Mouse (Mus musculus): ENCODE results near the gene Kbtbd2. TPM values are rescaled to one million over a fixed set of nuclear protein-coding genes. Genes with fewer than 3 reads are reported as not detected.
A peak's percentile ranks its signal among the peaks of the same experiment; 100 is the strongest.

Gene Kbtbd2
- polyA plus RNA-seq (2016; fragmentation: Nextera tagmentation; extraction: Ambion mirVana): 38.6 and 43.2 TPM in 2 replicates

- ATAC-seq (ENCODE audit: low FRiP score): peak; percentile 97
- Histone ChIP-seq H3K36me3 (no peaks in the 10 kb centered on the region), H3K9ac (peak within 1 kb of the TSS; percentile 95), H3K4me2 (replicated peaks) (peak within 1 kb of the TSS; percentile 79), H3K9me3 (replicated peaks) (no peaks in the 10 kb centered on the region), H3K27ac (peak within 1 kb of the TSS; percentile 100), H3K4me3 (peak within 1 kb of the TSS; percentile 87), H3K4me1 (peaks cover 18% of the 10 kb centered on the region), H3K27me3 (no peaks in the 10 kb centered on the region)
- 1% methylated on average over 83 of the region's 98 CpGs for WGBS
These were observed at the start of gene Kbtbd2 for GRCm38 (mm10) chr6:56797311-56798151. Gene Kbtbd2 (minus strand): TSS chr6:56797813.

DNA sequence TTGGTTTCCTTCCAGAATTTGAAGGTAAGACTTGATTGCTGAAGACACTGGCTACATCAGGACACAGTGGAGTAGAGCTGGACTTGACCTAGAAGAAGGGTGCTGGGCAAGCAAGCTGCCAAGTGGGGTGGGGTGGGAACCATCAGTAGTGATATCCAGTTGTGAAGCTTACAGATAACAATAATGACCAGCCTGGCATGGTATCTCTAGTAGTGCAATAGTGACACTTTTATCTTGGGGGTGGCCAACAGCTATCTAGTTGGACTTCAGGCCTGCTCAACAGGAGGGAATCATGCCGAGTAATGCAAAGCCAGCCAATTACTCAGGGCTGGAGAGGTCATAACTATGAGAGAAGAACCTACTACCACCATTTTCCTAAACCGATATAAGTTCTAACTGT, 46.8 kb upstream of the Kbtbd2 start:
- no peak for ATAC-seq (ENCODE audit: low FRiP score)
- no peak overlapping the region for H3K4me2 ChIP-seq (replicated peaks)
- H3K36me3 ChIP-seq: no peaks in the 10 kb centered on the region
- 94% methylated on average over 2 of the region's 2 CpGs for WGBS
- H3K27ac ChIP-seq: no peak overlapping the region
- no peak overlapping the region for H3K9ac ChIP-seq
- no peaks in the 10 kb centered on the region for H3K27me3 ChIP-seq
- no peaks in the 10 kb centered on the region for H3K9me3 ChIP-seq (replicated peaks)
- no peaks in the 10 kb centered on the region for H3K4me1 ChIP-seq
- no peak overlapping the region for H3K4me3 ChIP-seq

- no peak overlapping the region for H3K27ac ChIP-seq
- no peaks in the 10 kb centered on the region for H3K9me3 ChIP-seq (replicated peaks)
- H3K9ac ChIP-seq: no peak overlapping the region
- WGBS: 93% methylated on average over 3 of the region's 3 CpGs
- no peaks in the 10 kb centered on the region for H3K27me3 ChIP-seq
- H3K36me3 ChIP-seq: no peaks in the 10 kb centered on the region
- no peak for ATAC-seq (ENCODE audit: low FRiP score)
- no peaks in the 10 kb centered on the region for H3K4me1 ChIP-seq
- H3K4me3 ChIP-seq: no peak overlapping the region
- H3K4me2 ChIP-seq (replicated peaks): no peak overlapping the region
These were observed 45.6 kb upstream of the Kbtbd2 start for GRCm38 (mm10) chr6:56843229-56843628.

DNA sequence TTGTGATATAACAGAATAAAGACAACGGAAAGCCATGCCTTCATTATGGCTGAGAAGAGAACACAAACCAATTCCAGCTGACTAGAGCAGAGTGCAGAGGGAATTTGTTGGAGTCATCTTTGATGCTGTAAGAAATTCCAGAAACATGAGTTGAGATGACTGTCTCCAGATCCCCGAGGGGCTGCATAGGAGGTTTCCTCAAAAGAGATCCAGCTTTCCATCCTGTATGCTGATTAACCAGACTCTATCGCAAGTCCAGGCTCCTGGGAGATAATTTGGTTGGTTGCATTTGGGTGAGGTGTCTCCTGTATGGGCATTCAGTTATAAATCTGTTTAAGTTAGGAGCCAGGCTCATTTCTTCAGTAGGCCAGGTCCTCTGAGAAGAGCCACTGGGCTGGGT, 40.0 kb upstream of the Kbtbd2 start:
- no peaks in the 10 kb centered on the region for H3K27me3 ChIP-seq
- H3K9me3 ChIP-seq (replicated peaks): no peaks in the 10 kb centered on the region
- no peaks in the 10 kb centered on the region for H3K36me3 ChIP-seq
- no peak overlapping the region for H3K9ac ChIP-seq
- no peak overlapping the region for H3K4me3 ChIP-seq
- WGBS: 93% methylated on average over 3 of the region's 3 CpGs
- H3K4me2 ChIP-seq (replicated peaks): no peak overlapping the region
- ATAC-seq (ENCODE audit: low FRiP score): no peak
- 0 out of 2 replicates have a peak, but pooled peaks cover 3% of the 10 kb centered on the region for H3K4me1 ChIP-seq
- no peak overlapping the region for H3K27ac ChIP-seq

GRCm38 (mm10) chr6:56837166-56837565, 39.6 kb upstream of the Kbtbd2 start:
- Histone ChIP-seq H3K4me3 (no peak overlapping the region), H3K27me3 (no peaks in the 10 kb centered on the region), H3K27ac (no peak overlapping the region), H3K36me3 (no peaks in the 10 kb centered on the region), H3K4me1 (peaks cover 6% of the 10 kb centered on the region; the same call in 1 of the 2 replicates), H3K9me3 (replicated peaks) (no peaks in the 10 kb centered on the region), H3K9ac (no peak overlapping the region), H3K4me2 (replicated peaks) (no peak overlapping the region)
- WGBS: 95% methylated on average over 12 of the region's 12 CpGs
- no peak for ATAC-seq (ENCODE audit: low FRiP score)

DNA sequence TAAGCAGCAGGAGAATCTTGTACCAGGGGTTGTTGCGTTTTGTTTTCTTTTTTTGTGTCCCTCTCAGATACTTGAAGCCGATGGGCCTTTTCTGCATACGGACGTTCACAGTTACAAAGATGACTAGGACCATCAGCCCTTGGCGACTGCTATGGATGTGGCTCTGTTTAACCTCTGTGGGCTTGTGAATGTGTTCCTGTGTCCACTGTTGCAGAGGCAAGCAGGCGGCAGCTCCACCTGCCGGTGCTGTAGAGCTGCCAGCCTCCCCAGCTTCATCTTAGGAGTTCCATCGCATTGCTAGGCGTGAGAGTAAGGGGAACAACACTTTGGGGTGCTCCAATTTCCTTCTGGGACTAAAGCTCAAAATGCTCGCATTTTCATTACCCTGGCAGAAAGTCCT, 37.9 kb upstream of the Kbtbd2 start:
- Histone ChIP-seq H3K9me3 (replicated peaks) (no peaks in the 10 kb centered on the region), H3K4me2 (replicated peaks) (no peak overlapping the region), H3K4me1 (peaks cover 6% of the 10 kb centered on the region; the same call in 1 of the 2 replicates), H3K36me3 (no peaks in the 10 kb centered on the region), H3K9ac (no peak overlapping the region), H3K4me3 (no peak overlapping the region), H3K27ac (no peak overlapping the region), H3K27me3 (no peaks in the 10 kb centered on the region)
- ATAC-seq (ENCODE audit: low FRiP score): no peak
- WGBS: 84% methylated on average over 10 of the region's 10 CpGs

GRCm38 (mm10) chr6:56834769-56835168, 37.2 kb upstream of the Kbtbd2 start:
- H3K4me2 ChIP-seq (replicated peaks): no peak overlapping the region
- WGBS: 61% methylated on average over 5 of the region's 5 CpGs
- no peaks in the 10 kb centered on the region for H3K36me3 ChIP-seq
- no peak overlapping the region for H3K27ac ChIP-seq
- no peak overlapping the region for H3K4me3 ChIP-seq
- no peak overlapping the region for H3K9ac ChIP-seq
- no peak for ATAC-seq (ENCODE audit: low FRiP score)
- H3K4me1 ChIP-seq: peaks cover 6% of the 10 kb centered on the region; the same call in 1 of the 2 replicates
- H3K27me3 ChIP-seq: no peaks in the 10 kb centered on the region
- no peaks in the 10 kb centered on the region for H3K9me3 ChIP-seq (replicated peaks)

DNA sequence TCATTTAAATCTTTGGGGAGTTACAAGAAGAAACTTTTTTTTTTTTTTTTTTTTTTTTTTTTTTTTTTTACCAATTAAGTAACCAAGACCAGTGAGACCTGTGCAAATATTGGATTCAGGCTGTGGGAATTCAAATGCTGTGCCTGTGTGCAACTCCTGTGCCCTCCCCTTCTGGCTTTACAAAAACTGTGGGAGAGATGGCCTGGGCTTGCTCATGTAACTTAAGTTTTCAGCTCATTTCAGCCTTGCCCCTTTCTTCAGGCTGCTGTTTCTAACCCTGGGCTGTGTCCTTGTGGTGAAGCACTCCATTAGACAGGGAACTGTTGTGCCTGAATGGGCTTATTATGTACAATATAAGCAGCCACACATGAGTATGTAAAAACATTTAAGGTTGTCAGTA, 35.2 kb upstream of the Kbtbd2 start:
- Histone ChIP-seq H3K36me3 (no peaks in the 10 kb centered on the region), H3K27me3 (no peaks in the 10 kb centered on the region), H3K9ac (no peak overlapping the region), H3K9me3 (replicated peaks) (no peaks in the 10 kb centered on the region), H3K4me1 (peaks cover 6% of the 10 kb centered on the region; the same call in 1 of the 2 replicates), H3K27ac (no peak overlapping the region), H3K4me3 (peak overlapping the region; percentile 49; the same call in 1 of the 2 replicates), H3K4me2 (replicated peaks) (peak overlapping the region; percentile 65)
- no peak for ATAC-seq (ENCODE audit: low FRiP score)

- 3% methylated on average over 15 of the region's 15 CpGs for WGBS
- H3K4me1 ChIP-seq: peaks cover 6% of the 10 kb centered on the region; the same call in 1 of the 2 replicates
- no peaks in the 10 kb centered on the region for H3K27me3 ChIP-seq
- peak overlapping the region; percentile 49 for H3K4me3 ChIP-seq
- H3K9ac ChIP-seq: peak overlapping the region; percentile 60
- peak; percentile 23 for ATAC-seq (ENCODE audit: low FRiP score)
- no peaks in the 10 kb centered on the region for H3K9me3 ChIP-seq (replicated peaks)
- peak overlapping the region; percentile 65 for H3K4me2 ChIP-seq (replicated peaks)
- peak overlapping the region; percentile 19; the same call in 1 of the 2 replicates for H3K27ac ChIP-seq
- H3K36me3 ChIP-seq: no peaks in the 10 kb centered on the region
These were observed 34.8 kb upstream of the Kbtbd2 start for GRCm38 (mm10) chr6:56832407-56832796.

GRCm38 (mm10) chr6:56831697-56832406, 34.2 kb upstream of the Kbtbd2 start, which contains the start of gene Fkbp9:
Gene Fkbp9 (plus strand): TSS chr6:56832059.
- Histone ChIP-seq H3K27ac (peak within 1 kb of the TSS; percentile 19), H3K9ac (peak within 1 kb of the TSS; percentile 60), H3K9me3 (replicated peaks) (no peaks in the 10 kb centered on the region), H3K4me2 (replicated peaks) (peak within 1 kb of the TSS; percentile 65), H3K4me3 (peak within 1 kb of the TSS; percentile 49), H3K27me3 (no peaks in the 10 kb centered on the region), H3K4me1 (peaks cover 6% of the 10 kb centered on the region; the same call in 1 of the 2 replicates), H3K36me3 (no peaks in the 10 kb centered on the region)
- WGBS: under 1% methylated on average over 52 of the region's 58 CpGs
- peak; percentile 95 for ATAC-seq (ENCODE audit: low FRiP score)

DNA sequence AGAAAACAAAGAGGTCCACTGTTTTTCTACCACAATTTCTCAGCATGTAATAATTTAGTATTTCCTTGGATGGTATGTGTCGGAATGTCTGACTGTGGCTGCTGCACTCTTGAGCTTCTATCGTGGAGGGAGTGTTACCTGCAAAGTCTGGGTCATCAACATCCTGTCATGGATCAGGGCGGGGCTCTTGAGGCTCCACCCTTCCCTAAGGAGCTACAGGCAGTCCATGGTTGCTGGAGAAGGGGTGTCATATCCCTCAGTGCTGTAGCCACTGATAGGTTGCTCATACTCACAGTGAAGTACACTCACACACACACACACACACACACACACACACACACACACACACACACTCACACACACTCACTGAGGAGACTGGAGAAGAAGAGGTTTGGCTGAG, 28.0 kb upstream of the Kbtbd2 start:
- Histone ChIP-seq H3K4me3 (no peak overlapping the region), H3K27ac (no peak overlapping the region), H3K27me3 (no peaks in the 10 kb centered on the region), H3K4me2 (replicated peaks) (no peak overlapping the region), H3K36me3 (no peaks in the 10 kb centered on the region), H3K4me1 (no peaks in the 10 kb centered on the region), H3K9ac (no peak overlapping the region), H3K9me3 (replicated peaks) (no peaks in the 10 kb centered on the region)
- 59% methylated on average over 3 of the region's 3 CpGs for WGBS
- no peak for ATAC-seq (ENCODE audit: low FRiP score)

- Histone ChIP-seq H3K9ac (no peak overlapping the region), H3K9me3 (replicated peaks) (no peaks in the 10 kb centered on the region), H3K36me3 (no peaks in the 10 kb centered on the region), H3K4me2 (replicated peaks) (no peak overlapping the region), H3K4me3 (no peak overlapping the region), H3K4me1 (no peaks in the 10 kb centered on the region), H3K27ac (no peak overlapping the region), H3K27me3 (no peaks in the 10 kb centered on the region)
- WGBS: 87% methylated on average over 2 of the region's 2 CpGs
- ATAC-seq (ENCODE audit: low FRiP score): no peak
These were observed 21.5 kb upstream of the Kbtbd2 start for GRCm38 (mm10) chr6:56819124-56819487.

All from hindbrain, embryonic 12.5 days (tissue).